Mouse (Mus musculus): ENCODE results near the gene Col9a2. TPM values are rescaled to one million over a fixed set of nuclear protein-coding genes. Genes with fewer than 3 reads are reported as not detected.

Col9a2 gene
- total and polyA plus RNA-seq, 2 experiments from 2014 or later: 19.7 to 38.4 TPM

GRCm38 (mm10) chr4:121002400-121003171, 36.6 kb upstream of the Col9a2 start:
- H3K9ac ChIP-seq (replicated peaks; ENCODE audit: low read length, poor library complexity, severe bottlenecking): peak overlapping the region; percentile 29; the same call in 1 of the 2 replicates
- peak; percentile 40 for DNase-seq (ENCODE audit: low spot score)

GRCm38 (mm10) chr4:121003611-121004091, 35.5 kb upstream of the Col9a2 start:
- TF ChIP-seq CTCF (IDR thresholded peaks at IDR 0.05): 0 out of 2 replicates have a peak, but pooled peaks have one; percentile 1
- H3K4me1 ChIP-seq (ENCODE audit: insufficient read depth, low read length): peaks cover 10% of the 10 kb centered on the region
- peak overlapping the region; percentile 25; the same call in 1 of the 2 replicates for H3K4me2 ChIP-seq (ENCODE audit: low read depth, low read length, poor library complexity, severe bottlenecking)
- ATAC-seq (ENCODE audit: low FRiP score): peak; percentile 82
- 17% methylated on average over 3 of the region's 3 CpGs for WGBS
- H3K36me3 ChIP-seq (ENCODE audit: insufficient read depth, low read length): no peaks in the 10 kb centered on the region
- DNase-seq (ENCODE audit: low spot score): peak; percentile 84
- H3K9ac ChIP-seq (replicated peaks; ENCODE audit: low read length, poor library complexity, severe bottlenecking): no peak overlapping the region
- H3K27ac ChIP-seq (ENCODE audit: low read depth, low read length): peak overlapping the region; percentile 76
- H3K27me3 ChIP-seq (ENCODE audit: insufficient read depth, low read length): no peaks in the 10 kb centered on the region
- H3K4me3 ChIP-seq (ENCODE audit: low read depth, low read length): no peak overlapping the region
- no peaks in the 10 kb centered on the region for H3K9me3 ChIP-seq (ENCODE audit: low read length)

More at GRCm38 (mm10) chr4:121002400-121003171, 36.6 kb upstream of the Col9a2 start:
- Histone ChIP-seq H3K4me1 (ENCODE audit: insufficient read depth, low read length) (peaks cover 10% of the 10 kb centered on the region), H3K27ac (ENCODE audit: low read depth, low read length) (peak overlapping the region; percentile 80), H3K9me3 (ENCODE audit: low read length) (no peaks in the 10 kb centered on the region), H3K4me3 (ENCODE audit: low read depth, low read length) (no peak overlapping the region), H3K36me3 (ENCODE audit: insufficient read depth, low read length) (no peaks in the 10 kb centered on the region), H3K4me2 (ENCODE audit: low read depth, low read length, poor library complexity, severe bottlenecking) (peak overlapping the region; percentile 30), H3K27me3 (ENCODE audit: insufficient read depth, low read length) (no peaks in the 10 kb centered on the region)
- 0 out of 2 replicates have a peak, but pooled peaks have one; percentile 59 for ATAC-seq (ENCODE audit: low FRiP score)
- TF ChIP-seq CTCF (IDR thresholded peaks at IDR 0.05): no peak
- WGBS: 8% methylated on average over 8 of the region's 8 CpGs

DNA sequence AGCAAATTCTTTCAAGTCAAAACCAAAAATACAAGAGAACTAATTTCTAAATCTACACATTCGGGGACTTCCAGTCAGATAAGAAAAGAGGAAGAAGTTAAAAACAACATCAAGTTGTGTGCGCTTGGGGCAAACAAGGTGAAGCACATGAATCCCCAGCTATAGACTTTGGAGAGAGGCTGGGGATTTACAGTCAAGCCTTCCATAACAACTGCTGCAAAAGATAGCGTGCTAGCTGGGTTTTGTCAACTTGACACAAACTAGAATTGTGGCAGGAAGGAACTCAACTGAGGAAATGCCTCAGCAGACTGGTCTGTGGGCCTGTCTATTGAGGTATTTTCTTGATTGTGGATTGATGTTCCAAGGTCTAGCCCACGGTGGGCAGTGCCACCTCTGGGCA, 34.5 kb upstream of the Col9a2 start:
- no peak for ATAC-seq (ENCODE audit: low FRiP score)
- Histone ChIP-seq H3K27ac (ENCODE audit: low read depth, low read length) (no peak overlapping the region), H3K9me3 (ENCODE audit: low read length) (no peaks in the 10 kb centered on the region), H3K27me3 (ENCODE audit: insufficient read depth, low read length) (no peaks in the 10 kb centered on the region), H3K9ac (replicated peaks; ENCODE audit: low read length, poor library complexity, severe bottlenecking) (no peak overlapping the region), H3K4me3 (ENCODE audit: low read depth, low read length) (no peak overlapping the region), H3K4me2 (ENCODE audit: low read depth, low read length, poor library complexity, severe bottlenecking) (no peak overlapping the region), H3K4me1 (ENCODE audit: insufficient read depth, low read length) (peaks cover 10% of the 10 kb centered on the region), H3K36me3 (ENCODE audit: insufficient read depth, low read length) (no peaks in the 10 kb centered on the region)
- no peak for TF ChIP-seq CTCF (IDR thresholded peaks at IDR 0.05)
- no peak for DNase-seq (ENCODE audit: low spot score)
- 89% methylated on average over 4 of the region's 4 CpGs for WGBS

DNA sequence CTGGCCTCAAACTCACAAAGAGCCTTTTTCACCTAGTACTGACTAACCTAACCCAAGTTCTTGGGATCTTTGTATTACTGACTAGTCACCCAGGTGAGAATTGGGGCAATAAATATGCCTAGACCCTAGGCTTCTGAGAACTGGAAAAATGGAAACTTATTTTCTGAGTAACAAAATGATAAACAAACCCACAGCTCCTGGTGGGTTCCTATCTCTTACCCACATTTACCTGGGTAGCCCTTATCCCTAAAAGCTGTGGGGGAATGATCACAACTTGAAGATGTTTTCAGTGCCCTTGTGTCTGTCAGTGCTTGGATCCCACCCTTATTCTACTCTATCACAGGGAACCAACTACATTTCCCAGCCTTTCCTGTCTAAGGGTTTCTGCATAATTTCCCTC, 32.2 kb upstream of the Col9a2 start:
- no peaks in the 10 kb centered on the region for H3K9me3 ChIP-seq (ENCODE audit: low read length)
- ATAC-seq (ENCODE audit: low FRiP score) (no peak), DNase-seq (ENCODE audit: low spot score) (no peak)
- no peaks in the 10 kb centered on the region for H3K27me3 ChIP-seq (ENCODE audit: insufficient read depth, low read length)
- no peak overlapping the region for H3K27ac ChIP-seq (ENCODE audit: low read depth, low read length)
- H3K4me1 ChIP-seq (ENCODE audit: insufficient read depth, low read length): peaks cover 10% of the 10 kb centered on the region
- H3K4me3 ChIP-seq (ENCODE audit: low read depth, low read length): no peak overlapping the region
- H3K4me2 ChIP-seq (ENCODE audit: low read depth, low read length, poor library complexity, severe bottlenecking): no peak overlapping the region
- no peak for TF ChIP-seq CTCF (IDR thresholded peaks at IDR 0.05)
- H3K9ac ChIP-seq (replicated peaks; ENCODE audit: low read length, poor library complexity, severe bottlenecking): no peak overlapping the region
- H3K36me3 ChIP-seq (ENCODE audit: insufficient read depth, low read length): no peaks in the 10 kb centered on the region

- H3K4me1 ChIP-seq (ENCODE audit: insufficient read depth, low read length): no peaks in the 10 kb centered on the region
- 80% methylated on average over 3 of the region's 3 CpGs for WGBS
- no peak for DNase-seq (ENCODE audit: low spot score)
- H3K27me3 ChIP-seq (ENCODE audit: insufficient read depth, low read length): no peaks in the 10 kb centered on the region
- H3K9ac ChIP-seq (replicated peaks; ENCODE audit: low read length, poor library complexity, severe bottlenecking): no peak overlapping the region
- no peaks in the 10 kb centered on the region for H3K9me3 ChIP-seq (ENCODE audit: low read length)
- H3K36me3 ChIP-seq (ENCODE audit: insufficient read depth, low read length): no peaks in the 10 kb centered on the region
- TF ChIP-seq CTCF (IDR thresholded peaks at IDR 0.05): no peak
- no peak overlapping the region for H3K27ac ChIP-seq (ENCODE audit: low read depth, low read length)
- no peak for ATAC-seq (ENCODE audit: low FRiP score)
- H3K4me3 ChIP-seq (ENCODE audit: low read depth, low read length): no peak overlapping the region
- no peak overlapping the region for H3K4me2 ChIP-seq (ENCODE audit: low read depth, low read length, poor library complexity, severe bottlenecking)
Measured at GRCm38 (mm10) chr4:121008071-121008745, 31.0 kb upstream of the Col9a2 start.

GRCm38 (mm10) chr4:121009151-121009550, 30.0 kb upstream of the Col9a2 start:
- Histone ChIP-seq H3K9me3 (ENCODE audit: low read length) (no peaks in the 10 kb centered on the region), H3K27me3 (ENCODE audit: insufficient read depth, low read length) (no peaks in the 10 kb centered on the region), H3K4me3 (ENCODE audit: low read depth, low read length) (no peak overlapping the region), H3K4me2 (ENCODE audit: low read depth, low read length, poor library complexity, severe bottlenecking) (no peak overlapping the region), H3K9ac (replicated peaks; ENCODE audit: low read length, poor library complexity, severe bottlenecking) (no peak overlapping the region), H3K36me3 (ENCODE audit: insufficient read depth, low read length) (no peaks in the 10 kb centered on the region), H3K27ac (ENCODE audit: low read depth, low read length) (no peak overlapping the region), H3K4me1 (ENCODE audit: insufficient read depth, low read length) (no peaks in the 10 kb centered on the region)
- TF ChIP-seq CTCF (IDR thresholded peaks at IDR 0.05): no peak
- WGBS: 87% methylated on average over 5 of the region's 5 CpGs
- DNase-seq (ENCODE audit: low spot score) (no peak), ATAC-seq (ENCODE audit: low FRiP score) (no peak)
